Mouse (Mus musculus) neural tube, embryonic 13.5 days (tissue): Measurements from ENCODE around the gene Dkc1. TPM values are rescaled to one million over a fixed set of nuclear protein-coding genes. Genes with fewer than 3 reads are reported as not detected.
A peak's percentile ranks its signal among the peaks of the same experiment; 100 is the strongest.
"Not testable (repeated sequence)": the region's sequence is repeated elsewhere in the genome, so short reads cannot be mapped to it uniquely, and the experiment has no call there.

Experiments used
- ATAC-seq: fragments of 200-750 bp; cut with Nextera tagmentation; 2 replicates; pipeline ENCODE4 v1.8.0; 2017; ENCODE audit warnings: low read depth, mild to moderate bottlenecking, moderate TSS enrichment, moderate library complexity
- H3K27ac ChIP-seq: fragments of 300-500 bp; sonication (generic); replicated peaks from 2 replicates; pipeline ENCODE4 v1.5.1; 2015; ENCODE audit warnings: moderate library complexity, mild to moderate bottlenecking, inconsistent platforms
- H3K27me3 ChIP-seq: fragments of 300-500 bp; sonication (generic); 2 replicates; pipeline ENCODE4 v1.6.1; 2015; ENCODE audit warnings: mild to moderate bottlenecking, inconsistent platforms
- H3K36me3 ChIP-seq: fragments of 300-500 bp; sonication (generic); 2 replicates; pipeline ENCODE4 v1.6.1; 2015; ENCODE audit warnings: mild to moderate bottlenecking, inconsistent platforms
- H3K4me1 ChIP-seq: fragments of 300-500 bp; sonication (generic); replicated peaks from 2 replicates; pipeline ENCODE4 v1.6.1; 2015; ENCODE audit warnings: inconsistent platforms
- H3K4me2 ChIP-seq: fragments of 300-500 bp; sonication (generic); 2 replicates; pipeline ENCODE4 v1.6.1; 2015; ENCODE audit warnings: inconsistent platforms, mild to moderate bottlenecking, moderate library complexity
- H3K4me3 ChIP-seq: fragments of 300-500 bp; sonication (generic); 2 replicates; pipeline ENCODE4 v1.5.1; 2015; ENCODE audit warnings: mild to moderate bottlenecking, inconsistent platforms
- H3K9ac ChIP-seq: fragments of 300-500 bp; sonication (generic); 2 replicates; pipeline ENCODE4 v1.6.1; 2015; ENCODE audit warnings: moderate library complexity, mild to moderate bottlenecking, inconsistent platforms
- H3K9me3 ChIP-seq: fragments of 300-500 bp; sonication (generic); 2 replicates; pipeline ENCODE4 v1.6.1; 2016; ENCODE audit warnings: inconsistent platforms
- WGBS: fragments of 180-500 bp; shearing (Covaris S2); methylation state at CpG from one replicate; pipeline ENCODE4 v1.1.7; 2015; 5-methylcytosine and 5-hydroxymethylcytosine counted together
- polyA plus RNA-seq: library from polyadenylated mRNA; unstranded; fragments of >200 nt; fragmentation: Nextera tagmentation; extraction: Ambion mirVana; gene quantifications from 2 replicates; pipeline ENCODE4 v1.2.1, GENCODE M21; 2015

The Dkc1 gene
- polyA plus RNA-seq, 1 experiment from 2014 or later = 58.8 TPM

DNA sequence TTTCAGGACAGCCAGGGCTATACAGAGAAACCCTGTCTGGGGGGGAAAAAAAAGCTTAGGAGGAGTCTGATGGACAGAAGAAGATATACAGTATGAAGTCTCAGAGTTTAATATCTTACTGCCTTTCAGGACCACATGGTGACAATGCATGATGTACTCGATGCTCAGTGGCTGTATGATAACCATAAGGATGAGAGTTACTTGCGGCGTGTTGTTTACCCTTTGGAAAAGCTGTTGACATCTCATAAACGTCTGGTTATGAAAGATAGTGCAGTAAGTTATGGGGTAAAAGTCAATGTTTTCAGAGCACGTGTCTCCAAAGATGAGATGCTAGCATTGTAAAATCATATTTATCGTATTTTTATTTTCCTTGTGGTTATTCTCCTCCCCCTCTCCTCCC, 6.6 kb downstream of the Dkc1 start:
- WGBS = 90% methylated on average over 6 of the region's 6 CpGs
- no peak for ATAC-seq
- Histone ChIP-seq H3K9ac (no peak overlapping the region), H3K36me3 (peaks cover 52% of the 10 kb centered on the region), H3K27me3 (no peaks in the 10 kb centered on the region), H3K9me3 (no peaks in the 10 kb centered on the region), H3K4me3 (no peak overlapping the region), H3K4me1 (peaks cover 4% of the 10 kb centered on the region), H3K4me2 (no peak overlapping the region), H3K27ac (no peak overlapping the region)

GRCm38 (mm10) chrX:75115550-75115949, 19.9 kb downstream of the Dkc1 start:
- Histone ChIP-seq H3K36me3 (no peaks in the 10 kb centered on the region), H3K27ac (no peak overlapping the region), H3K4me1 (no peaks in the 10 kb centered on the region), H3K4me3 (no peak overlapping the region), H3K9me3 (no peaks in the 10 kb centered on the region), H3K4me2 (no peak overlapping the region), H3K9ac (no peak overlapping the region), H3K27me3 (no peaks in the 10 kb centered on the region)
- no peak for ATAC-seq

GRCm38 (mm10) chrX:75125606-75126005, 30.0 kb downstream of the Dkc1 start:
- Histone ChIP-seq H3K4me2 (no peak overlapping the region), H3K27ac (no peak overlapping the region), H3K36me3 (0 out of 2 replicates have a peak, but pooled peaks cover 4% of the 10 kb centered on the region), H3K9ac (no peak overlapping the region), H3K27me3 (no peaks in the 10 kb centered on the region), H3K4me3 (no peak overlapping the region), H3K4me1 (peaks cover 4% of the 10 kb centered on the region; the same call in 1 of the 2 replicates), H3K9me3 (no peaks in the 10 kb centered on the region)
- ATAC-seq = no peak
- WGBS = 93% methylated on average over 3 of the region's 3 CpGs

DNA sequence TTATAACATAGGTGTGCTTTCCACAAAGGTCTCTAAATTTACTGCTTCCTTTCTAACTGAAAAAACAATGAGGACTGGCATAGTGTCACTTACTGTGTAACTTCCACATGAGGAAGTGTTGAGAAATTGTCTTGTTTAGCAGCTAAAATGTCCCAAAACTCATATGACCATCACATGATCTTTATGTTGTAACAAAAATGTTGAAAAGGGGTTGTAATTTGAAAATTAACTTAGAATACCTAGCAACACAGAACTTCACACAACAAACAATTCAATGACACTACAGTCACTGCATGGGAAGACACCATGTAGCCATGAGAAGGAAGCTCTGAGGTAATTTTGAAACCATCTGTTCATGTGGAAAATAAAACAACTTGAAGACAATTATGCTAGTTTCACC, 31.2 kb downstream of the Dkc1 start:
- Histone ChIP-seq H3K36me3 (0 out of 2 replicates have a peak, but pooled peaks cover 4% of the 10 kb centered on the region), H3K4me1 (peaks cover 4% of the 10 kb centered on the region; the same call in 1 of the 2 replicates), H3K9me3 (no peaks in the 10 kb centered on the region), H3K27me3 (no peaks in the 10 kb centered on the region), H3K9ac (no peak overlapping the region), H3K4me2 (no peak overlapping the region), H3K4me3 (no peak overlapping the region), H3K27ac (no peak overlapping the region)
- no peak for ATAC-seq

DNA sequence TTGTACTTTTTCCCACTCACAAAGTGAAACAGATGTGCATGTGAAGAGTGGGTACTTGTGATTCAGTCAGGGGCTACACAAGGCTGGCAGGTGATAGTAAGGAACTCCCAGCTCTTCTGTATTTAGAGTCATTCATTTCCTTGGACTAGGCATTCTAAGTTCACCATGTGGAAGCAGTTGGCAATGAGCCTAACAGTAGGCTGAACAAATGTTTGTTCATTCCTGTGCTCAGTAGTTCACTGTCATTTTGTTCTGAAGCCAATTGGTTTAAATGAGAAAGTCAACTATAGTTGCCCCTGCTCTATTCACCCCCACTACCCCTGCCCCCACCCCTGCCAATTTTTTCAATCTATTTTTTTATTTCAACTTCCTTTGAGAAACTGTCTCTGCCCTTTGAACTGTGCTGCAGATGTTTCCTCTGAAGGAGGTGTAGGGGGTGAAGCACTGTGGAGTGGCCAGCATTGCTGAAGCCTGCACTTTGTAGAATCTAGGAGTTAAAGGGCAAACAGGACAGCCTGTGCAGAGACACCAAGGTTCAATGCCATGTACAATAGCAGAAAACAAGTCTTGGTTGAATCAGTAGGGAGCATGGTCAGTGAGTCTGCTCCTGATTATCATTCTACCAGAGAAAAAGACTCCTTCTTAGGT, 32.8 kb downstream of the Dkc1 start:
- Histone ChIP-seq H3K9me3 (no peaks in the 10 kb centered on the region), H3K9ac (no peak overlapping the region), H3K27ac (no peak overlapping the region), H3K4me2 (no peak overlapping the region), H3K4me1 (peaks cover 4% of the 10 kb centered on the region; the same call in 1 of the 2 replicates), H3K4me3 (no peak overlapping the region), H3K27me3 (no peaks in the 10 kb centered on the region), H3K36me3 (0 out of 2 replicates have a peak, but pooled peaks cover 4% of the 10 kb centered on the region)
- ATAC-seq = no peak

DNA sequence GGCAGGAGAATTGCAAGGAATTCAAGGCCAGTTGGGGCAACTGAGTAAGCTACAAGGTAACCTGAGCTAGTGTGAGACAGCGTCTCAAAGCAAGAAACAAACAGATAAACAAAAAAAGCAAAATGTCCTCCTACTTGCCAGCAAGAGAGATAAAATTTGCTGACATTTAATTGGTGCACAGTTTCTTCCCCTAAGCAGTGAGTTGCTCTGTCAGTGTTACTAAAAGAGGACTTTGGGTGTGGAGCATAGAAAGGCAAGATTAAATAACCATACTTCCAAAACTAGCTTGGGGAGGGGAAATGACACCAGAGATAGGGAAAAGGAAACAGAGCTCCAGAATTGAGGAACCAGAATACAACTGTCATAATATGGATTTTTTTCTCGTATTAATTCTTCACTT, 33.8 kb downstream of the Dkc1 start:
- ATAC-seq = no peak

DNA sequence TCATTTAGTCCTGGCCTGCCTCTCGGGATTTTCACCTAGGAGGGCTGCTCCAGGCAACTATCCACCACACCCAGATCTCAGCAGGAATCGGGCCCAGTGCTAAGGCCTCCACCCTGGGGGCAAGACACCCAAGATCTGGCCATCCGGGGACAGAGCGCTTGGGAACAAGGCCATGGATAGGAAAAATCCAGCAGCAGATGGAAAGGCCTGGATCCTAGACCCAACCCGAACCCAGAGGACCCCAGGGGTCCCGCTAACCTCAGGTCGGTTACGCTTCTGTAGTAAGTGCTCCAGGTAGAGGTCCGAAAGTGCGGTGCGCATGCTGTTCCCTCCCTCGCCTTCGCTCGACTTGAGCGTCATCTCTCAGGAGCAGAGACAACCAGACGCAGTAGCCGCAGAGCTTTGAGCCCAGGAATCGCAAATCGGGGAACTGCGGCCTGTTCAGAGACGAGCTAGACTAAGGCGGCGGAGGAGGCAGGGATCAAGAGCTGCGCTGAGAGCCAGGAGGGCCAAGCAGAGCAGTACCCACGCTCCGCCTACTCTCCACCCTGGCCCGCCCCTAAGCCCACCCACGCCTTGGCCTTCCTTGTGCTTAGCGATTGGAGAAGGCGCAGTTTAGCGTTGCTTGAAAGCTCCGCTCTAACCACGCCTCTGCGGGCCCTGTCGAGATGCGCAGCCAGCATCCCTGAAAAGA, 35.0 kb downstream of the Dkc1 start, which contains the start of gene Mpp1:
Mpp1 (minus strand) TSS at position 550 of the 694 bp plus-strand sequence.
- peak within 1 kb of the TSS; percentile 71 for H3K9ac ChIP-seq
- H3K4me3 ChIP-seq = peak within 1 kb of the TSS; percentile 48
- H3K4me2 ChIP-seq = peak within 1 kb of the TSS; percentile 63
- H3K27me3 ChIP-seq = no peaks in the 10 kb centered on the region
- ATAC-seq = peak; percentile 100
- H3K27ac ChIP-seq = no peak within 1 kb of the TSS; the same call in 1 of the 2 replicates
- peaks cover 4% of the 10 kb centered on the region; the same call in 1 of the 2 replicates for H3K4me1 ChIP-seq
- 19% methylated on average over 36 of the region's 36 CpGs for WGBS
- H3K9me3 ChIP-seq = no peaks in the 10 kb centered on the region
- no peaks in the 10 kb centered on the region for H3K36me3 ChIP-seq

More for the DNA sequence above, 33.8 kb downstream of the Dkc1 start:
- no peaks in the 10 kb centered on the region for H3K27me3 ChIP-seq
- WGBS = 70% methylated on average over 2 of the region's 2 CpGs
- H3K27ac ChIP-seq = no peak overlapping the region
- H3K9me3 ChIP-seq = no peaks in the 10 kb centered on the region
- H3K4me3 ChIP-seq = no peak overlapping the region
- peak overlapping the region; percentile 4; the same call in 1 of the 2 replicates for H3K4me2 ChIP-seq
- H3K9ac ChIP-seq = no peak overlapping the region
- peaks cover 4% of the 10 kb centered on the region; the same call in 1 of the 2 replicates for H3K4me1 ChIP-seq
- 0 out of 2 replicates have a peak, but pooled peaks cover 4% of the 10 kb centered on the region for H3K36me3 ChIP-seq

- ATAC-seq = no peak
- no peak overlapping the region for H3K4me2 ChIP-seq
These were observed 41.3 kb downstream of the Dkc1 start for GRCm38 (mm10) chrX:75136938-75137337.

DNA sequence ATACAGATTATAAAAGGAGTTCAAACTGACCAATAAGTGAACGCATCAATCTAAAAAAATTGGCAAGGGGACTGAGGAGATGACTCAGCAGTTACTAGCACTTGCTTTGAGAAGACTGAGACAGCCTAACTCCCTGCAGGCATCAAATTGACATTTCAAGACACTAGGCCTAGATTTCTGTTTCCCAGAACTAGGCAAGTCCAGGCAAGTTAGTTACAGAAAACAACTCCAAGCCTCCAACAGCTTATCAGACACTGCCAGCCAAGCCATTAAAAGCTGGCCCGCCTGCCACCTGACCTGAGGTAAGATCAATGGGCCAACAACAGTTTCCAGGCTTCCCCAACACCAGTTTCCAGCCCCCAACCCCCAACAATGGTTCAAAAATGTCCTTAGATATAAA, 42.1 kb downstream of the Dkc1 start:
- Histone ChIP-seq H3K4me1 (no peaks in the 10 kb centered on the region), H3K4me2 (no peak overlapping the region), H3K9me3 (no peaks in the 10 kb centered on the region), H3K4me3 (no peak overlapping the region), H3K36me3 (no peaks in the 10 kb centered on the region), H3K9ac (no peak overlapping the region), H3K27ac (no peak overlapping the region), H3K27me3 (no peaks in the 10 kb centered on the region)
- 81% methylated on average over 2 of the region's 2 CpGs for WGBS
- ATAC-seq = no peak

More at GRCm38 (mm10) chrX:75136938-75137337, 41.3 kb downstream of the Dkc1 start:
- H3K9ac ChIP-seq = no peak overlapping the region
- no peaks in the 10 kb centered on the region for H3K9me3 ChIP-seq
- no peaks in the 10 kb centered on the region for H3K4me1 ChIP-seq
- H3K36me3 ChIP-seq = no peaks in the 10 kb centered on the region
- no peak overlapping the region for H3K27ac ChIP-seq
- no peak overlapping the region for H3K4me3 ChIP-seq
- H3K27me3 ChIP-seq = no peaks in the 10 kb centered on the region

- no peak overlapping the region for H3K9ac ChIP-seq
- H3K27me3 ChIP-seq = no peaks in the 10 kb centered on the region
- H3K27ac ChIP-seq = no peak overlapping the region
- H3K4me1 ChIP-seq = no peaks in the 10 kb centered on the region
- no peaks in the 10 kb centered on the region for H3K9me3 ChIP-seq
- no peaks in the 10 kb centered on the region for H3K36me3 ChIP-seq
- no peak overlapping the region for H3K4me3 ChIP-seq
- 90% methylated on average over 2 of the region's 2 CpGs for WGBS
- no peak for ATAC-seq
- no peak overlapping the region for H3K4me2 ChIP-seq
These were observed 42.5 kb downstream of the Dkc1 start for GRCm38 (mm10) chrX:75138182-75138581.

DNA sequence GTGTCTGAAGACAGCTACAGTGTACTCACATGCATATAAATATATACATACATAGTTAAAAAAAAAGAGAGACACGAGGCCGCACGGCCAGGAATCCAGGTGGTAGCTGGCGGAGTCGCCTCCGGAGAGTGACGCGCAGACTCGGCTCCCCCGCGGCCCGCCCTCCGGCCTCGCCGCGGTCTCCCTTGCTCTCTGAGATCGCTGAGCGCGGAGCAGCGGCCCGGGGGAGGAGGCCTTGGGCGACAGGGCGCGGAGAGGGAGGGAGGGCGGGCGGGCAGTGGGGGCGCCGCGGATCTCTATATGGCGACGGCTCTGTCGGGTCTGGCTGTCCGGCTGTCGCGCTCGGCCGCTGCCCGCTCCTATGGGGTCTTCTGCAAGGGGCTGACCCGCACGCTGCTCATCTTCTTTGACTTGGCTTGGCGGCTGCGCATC, 47.5 kb downstream of the Dkc1 start:
- not testable (repeated sequence) for H3K9me3 ChIP-seq, H3K36me3 ChIP-seq, H3K27me3 ChIP-seq, H3K27ac ChIP-seq, H3K4me1 ChIP-seq
- ATAC-seq = peak; percentile 53; the same call in 1 of the 2 replicates
- 30% methylated on average over 30 of the region's 42 CpGs for WGBS
- Histone ChIP-seq H3K4me3 (peak overlapping the region; percentile 36), H3K4me2 (peak overlapping the region; percentile 58), H3K9ac (peak overlapping the region; percentile 57; the same call in 1 of the 2 replicates)

GRCm38 (mm10) chrX:75148414-75148813, 52.8 kb downstream of the Dkc1 start:
- Histone ChIP-seq H3K36me3 (no peaks in the 10 kb centered on the region), H3K9me3 (no peaks in the 10 kb centered on the region), H3K27me3 (no peaks in the 10 kb centered on the region), H3K4me3 (no peak overlapping the region), H3K4me2 (no peak overlapping the region), H3K9ac (no peak overlapping the region), H3K27ac (no peak overlapping the region), H3K4me1 (no peaks in the 10 kb centered on the region)
- WGBS = 85% methylated on average over 4 of the region's 4 CpGs
- ATAC-seq = no peak
